Mouse (Mus musculus) limb, embryonic 12.5 days (tissue): ENCODE data around the gene Mief2. TPM values are rescaled to one million over a fixed set of nuclear protein-coding genes. Genes with fewer than 3 reads are reported as not detected.

Experiments
- ATAC-seq: fragments of 200-750 bp; cut with Nextera tagmentation; 2 replicates; pipeline ENCODE4 v1.8.0; 2017; ENCODE audit warnings: low read depth, moderate TSS enrichment; ENCODE audit not compliant: insufficient number of reproducible peaks, insufficient read depth, low FRiP score, low TSS enrichment
- H3K27ac ChIP-seq: fragments of 300-500 bp; sonication (generic); 2 replicates; pipeline ENCODE4 v1.5.1; 2016; ENCODE audit warnings: mild to moderate bottlenecking, moderate library complexity
- H3K27me3 ChIP-seq: fragments of 300-500 bp; sonication (generic); 2 replicates; pipeline ENCODE4 v1.6.1; 2016; ENCODE audit warnings: mild to moderate bottlenecking, moderate library complexity
- H3K36me3 ChIP-seq: fragments of 300-500 bp; sonication (generic); 2 replicates; pipeline ENCODE4 v1.6.1; 2016; ENCODE audit warnings: mild to moderate bottlenecking, moderate library complexity
- H3K4me1 ChIP-seq: fragments of 300-500 bp; sonication (generic); replicated peaks from 2 replicates; pipeline ENCODE4 v1.6.1; 2016
- H3K4me2 ChIP-seq: fragments of 300-500 bp; sonication (generic); 2 replicates; pipeline ENCODE4 v1.6.1; 2016; ENCODE audit warnings: mild to moderate bottlenecking, moderate library complexity
- H3K4me3 ChIP-seq: fragments of 300-500 bp; sonication (generic); replicated peaks from 2 replicates; pipeline ENCODE4 v1.5.1; 2016; ENCODE audit warnings: mild to moderate bottlenecking
- H3K9ac ChIP-seq: fragments of 300-500 bp; sonication (generic); replicated peaks from 2 replicates; pipeline ENCODE4 v1.6.1; 2016; ENCODE audit warnings: mild to moderate bottlenecking, moderate library complexity
- H3K9me3 ChIP-seq: fragments of 300-500 bp; sonication (generic); 2 replicates; pipeline ENCODE4 v1.6.1; 2016; ENCODE audit warnings: mild to moderate bottlenecking, moderate library complexity
- WGBS: fragments of 180-500 bp; shearing (Covaris S2); methylation state at CpG from one replicate; pipeline ENCODE4 v1.1.7; 2016; 5-methylcytosine and 5-hydroxymethylcytosine counted together
- polyA plus RNA-seq: library from polyadenylated mRNA; unstranded; fragments of >200 nt; fragmentation: Nextera tagmentation; extraction: Ambion mirVana; gene quantifications from 2 replicates; pipeline ENCODE4 v1.2.1, GENCODE M21; 2016

Gene Mief2
- polyA plus RNA-seq, 1 experiment from 2014 or later = 18.5 TPM

GRCm38 (mm10) chr11:60726601-60727391 lies 1.4 kb upstream of the Mief2 start, which contains the start of gene Flii:
Gene Flii (minus strand): TSS chr11:60727263.
- Histone ChIP-seq H3K36me3 (peaks cover 49% of the 10 kb centered on the region), H3K4me2 (peak within 1 kb of the TSS; percentile 75), H3K4me1 (peaks cover 23% of the 10 kb centered on the region), H3K9ac (peak within 1 kb of the TSS; percentile 84), H3K27me3 (no peaks in the 10 kb centered on the region), H3K4me3 (peak within 1 kb of the TSS; percentile 87), H3K27ac (peak within 1 kb of the TSS; percentile 87), H3K9me3 (no peaks in the 10 kb centered on the region)
- ATAC-seq = peak; percentile 61
- under 1% methylated on average over 61 of the region's 71 CpGs for WGBS

GRCm38 (mm10) chr11:60727392-60728140 lies 632 bp upstream of the Mief2 start:
- ATAC-seq = peak; percentile 23; the same call in 1 of the 2 replicates
- H3K36me3 ChIP-seq = peaks cover 47% of the 10 kb centered on the region
- peak overlapping the region; percentile 87 for H3K4me3 ChIP-seq
- WGBS = 8% methylated on average over 12 of the region's 12 CpGs
- peaks cover 23% of the 10 kb centered on the region for H3K4me1 ChIP-seq
- peak overlapping the region; percentile 87 for H3K27ac ChIP-seq
- no peaks in the 10 kb centered on the region for H3K9me3 ChIP-seq
- peak overlapping the region; percentile 84 for H3K9ac ChIP-seq
- no peaks in the 10 kb centered on the region for H3K27me3 ChIP-seq
- H3K4me2 ChIP-seq = peak overlapping the region; percentile 75

- no peak for ATAC-seq
- Histone ChIP-seq H3K4me3 (peak overlapping the region; percentile 87), H3K36me3 (peaks cover 42% of the 10 kb centered on the region)
Observed at GRCm38 (mm10) chr11:60729217-60729641, 1.0 kb downstream of the Mief2 start.

GRCm38 (mm10) chr11:60730169-60730568 lies 2.0 kb downstream of the Mief2 start:
- no peaks in the 10 kb centered on the region for H3K27me3 ChIP-seq
- H3K4me2 ChIP-seq = no peak overlapping the region

More at GRCm38 (mm10) chr11:60729217-60729641, 1.0 kb downstream of the Mief2 start:
- H3K27ac ChIP-seq = no peak overlapping the region
- peak overlapping the region; percentile 69 for H3K9ac ChIP-seq
- H3K9me3 ChIP-seq = no peaks in the 10 kb centered on the region
- WGBS = 79% methylated on average over 6 of the region's 6 CpGs
- no peaks in the 10 kb centered on the region for H3K27me3 ChIP-seq
- peaks cover 23% of the 10 kb centered on the region for H3K4me1 ChIP-seq
- peak overlapping the region; percentile 75 for H3K4me2 ChIP-seq

GRCm38 (mm10) chr11:60731251-60731650 lies 3.1 kb downstream of the Mief2 start:
- WGBS = 90% methylated on average over 14 of the region's 14 CpGs
- H3K4me2 ChIP-seq = no peak overlapping the region
- H3K9ac ChIP-seq = no peak overlapping the region; the same call in 1 of the 2 replicates

More at GRCm38 (mm10) chr11:60730169-60730568, 2.0 kb downstream of the Mief2 start:
- Histone ChIP-seq H3K36me3 (peaks cover 37% of the 10 kb centered on the region), H3K9me3 (no peaks in the 10 kb centered on the region), H3K4me1 (peaks cover 23% of the 10 kb centered on the region), H3K9ac (no peak overlapping the region), H3K27ac (no peak overlapping the region), H3K4me3 (no peak overlapping the region)
- no peak for ATAC-seq
- WGBS = 81% methylated on average over 9 of the region's 9 CpGs

GRCm38 (mm10) chr11:60734206-60734605 lies 6.0 kb downstream of the Mief2 start:
- H3K27ac ChIP-seq = no peak overlapping the region
- H3K4me1 ChIP-seq = peaks cover 2% of the 10 kb centered on the region
- H3K9ac ChIP-seq = no peak overlapping the region
- no peak for ATAC-seq
- WGBS = 84% methylated on average over 2 of the region's 2 CpGs
- H3K4me2 ChIP-seq = no peak overlapping the region
- no peak overlapping the region for H3K4me3 ChIP-seq
- peaks cover 48% of the 10 kb centered on the region for H3K36me3 ChIP-seq
- H3K9me3 ChIP-seq = no peaks in the 10 kb centered on the region
- no peaks in the 10 kb centered on the region for H3K27me3 ChIP-seq

More at GRCm38 (mm10) chr11:60731251-60731650, 3.1 kb downstream of the Mief2 start:
- Histone ChIP-seq H3K27me3 (no peaks in the 10 kb centered on the region), H3K36me3 (peaks cover 37% of the 10 kb centered on the region), H3K4me3 (no peak overlapping the region), H3K27ac (no peak overlapping the region), H3K4me1 (peaks cover 18% of the 10 kb centered on the region), H3K9me3 (no peaks in the 10 kb centered on the region)
- ATAC-seq = no peak

GRCm38 (mm10) chr11:60735191-60735590 lies 7.0 kb downstream of the Mief2 start:
- no peak for ATAC-seq
- no peak overlapping the region for H3K4me3 ChIP-seq
- no peaks in the 10 kb centered on the region for H3K4me1 ChIP-seq
- WGBS = 81% methylated on average over 5 of the region's 5 CpGs
- no peak overlapping the region for H3K9ac ChIP-seq
- no peaks in the 10 kb centered on the region for H3K27me3 ChIP-seq
- peaks cover 57% of the 10 kb centered on the region for H3K36me3 ChIP-seq
- no peaks in the 10 kb centered on the region for H3K9me3 ChIP-seq
- no peak overlapping the region for H3K4me2 ChIP-seq
- no peak overlapping the region for H3K27ac ChIP-seq

GRCm38 (mm10) chr11:60736491-60736890 lies 8.3 kb downstream of the Mief2 start:
- ATAC-seq = no peak
- Histone ChIP-seq H3K27ac (no peak overlapping the region), H3K4me2 (no peak overlapping the region), H3K9me3 (no peaks in the 10 kb centered on the region), H3K27me3 (no peaks in the 10 kb centered on the region), H3K9ac (no peak overlapping the region), H3K4me1 (no peaks in the 10 kb centered on the region), H3K36me3 (peaks cover 57% of the 10 kb centered on the region), H3K4me3 (no peak overlapping the region)
- 83% methylated on average over 3 of the region's 3 CpGs for WGBS

GRCm38 (mm10) chr11:60737450-60737849 lies 9.3 kb downstream of the Mief2 start:
- no peaks in the 10 kb centered on the region for H3K4me1 ChIP-seq
- H3K9me3 ChIP-seq = no peaks in the 10 kb centered on the region
- H3K4me3 ChIP-seq = no peak overlapping the region
- no peak for ATAC-seq
- H3K4me2 ChIP-seq = no peak overlapping the region
- H3K36me3 ChIP-seq = peaks cover 59% of the 10 kb centered on the region
- no peak overlapping the region for H3K9ac ChIP-seq
- no peaks in the 10 kb centered on the region for H3K27me3 ChIP-seq
- H3K27ac ChIP-seq = no peak overlapping the region

- Histone ChIP-seq H3K4me2 (no peak overlapping the region), H3K27me3 (no peaks in the 10 kb centered on the region), H3K27ac (no peak overlapping the region), H3K36me3 (peaks cover 72% of the 10 kb centered on the region), H3K4me3 (no peak overlapping the region), H3K9me3 (no peaks in the 10 kb centered on the region), H3K9ac (no peak overlapping the region), H3K4me1 (no peaks in the 10 kb centered on the region)
- no peak for ATAC-seq
- 82% methylated on average over 3 of the region's 3 CpGs for WGBS
Observed at GRCm38 (mm10) chr11:60740321-60740720, 12.1 kb downstream of the Mief2 start.

GRCm38 (mm10) chr11:60755570-60755969 lies 27.4 kb downstream of the Mief2 start:
- Histone ChIP-seq H3K9ac (no peak overlapping the region), H3K4me2 (no peak overlapping the region), H3K27ac (no peak overlapping the region), H3K36me3 (peaks cover 93% of the 10 kb centered on the region), H3K4me1 (no peaks in the 10 kb centered on the region), H3K4me3 (no peak overlapping the region), H3K27me3 (no peaks in the 10 kb centered on the region), H3K9me3 (no peaks in the 10 kb centered on the region)
- 97% methylated on average over 7 of the region's 7 CpGs for WGBS
- no peak for ATAC-seq
